Mouse (Mus musculus) heart, embryonic 11.5 days (tissue): ENCODE data around the gene Ndufb10. TPM values are rescaled to one million over a fixed set of nuclear protein-coding genes. Genes with fewer than 3 reads are reported as not detected.

Experiments
- ATAC-seq: fragments of 200-750 bp; cut with Nextera tagmentation; replicated peaks from 2 replicates; pipeline ENCODE4 v1.8.0; 2017; ENCODE audit warnings: moderate library complexity; ENCODE audit not compliant: insufficient number of reproducible peaks, low FRiP score, low TSS enrichment
- H3K27ac ChIP-seq: fragments of 300-500 bp; sonication (generic); 2 replicates; pipeline ENCODE4 v1.5.1; 2014; ENCODE audit warnings: mild to moderate bottlenecking, low read depth, low read length
- H3K27me3 ChIP-seq: fragments of 300-500 bp; sonication (generic); 2 replicates; pipeline ENCODE4 v1.6.1; 2014; ENCODE audit warnings: mild to moderate bottlenecking, low read length, mixed read lengths; ENCODE audit not compliant: control insufficient read depth, insufficient read depth
- H3K36me3 ChIP-seq: fragments of 300-500 bp; sonication (generic); 2 replicates; pipeline ENCODE4 v1.6.1; 2014; ENCODE audit warnings: mild to moderate bottlenecking, low read length, moderate library complexity, mixed read lengths; ENCODE audit not compliant: control insufficient read depth, insufficient read depth
- H3K4me1 ChIP-seq: fragments of 300-500 bp; sonication (generic); 2 replicates; pipeline ENCODE4 v1.6.1; 2014; ENCODE audit warnings: low read length; ENCODE audit not compliant: control insufficient read depth, insufficient read depth
- H3K4me2 ChIP-seq: fragments of 300-500 bp; sonication (generic); 2 replicates; pipeline ENCODE4 v1.6.1; 2014; ENCODE audit warnings: mild to moderate bottlenecking, moderate library complexity
- H3K4me3 ChIP-seq: fragments of 300-500 bp; sonication (generic); 2 replicates; pipeline ENCODE4 v1.5.1; 2014; ENCODE audit warnings: low read depth, low read length
- H3K9ac ChIP-seq: fragments of 300-500 bp; sonication (generic); 2 replicates; pipeline ENCODE4 v1.6.1; 2014; ENCODE audit warnings: mild to moderate bottlenecking, low read depth, low read length, moderate library complexity
- H3K9me3 ChIP-seq: fragments of 300-500 bp; sonication (generic); replicated peaks from 2 replicates; pipeline ENCODE4 v1.6.1; 2016; ENCODE audit warnings: low read length; ENCODE audit not compliant: control insufficient read depth
- WGBS: fragments of 180-500 bp; shearing (Covaris S2); extraction: QIAGEN DNeasy Blood & Tissue Kit; methylation state at CpG from one replicate; pipeline ENCODE4 v1.1.7; 2014; ENCODE audit not compliant: insufficient replicate concordance; 5-methylcytosine and 5-hydroxymethylcytosine counted together
- polyA plus RNA-seq: library from polyadenylated mRNA; unstranded; fragments of >200 nt; fragmentation: Nextera tagmentation; extraction: Ambion mirVana; gene quantifications from 2 replicates; pipeline ENCODE4 v1.2.1, GENCODE M21; 2014

Gene Ndufb10
- 373 and 401 TPM in 2 replicates for polyA plus RNA-seq

DNA sequence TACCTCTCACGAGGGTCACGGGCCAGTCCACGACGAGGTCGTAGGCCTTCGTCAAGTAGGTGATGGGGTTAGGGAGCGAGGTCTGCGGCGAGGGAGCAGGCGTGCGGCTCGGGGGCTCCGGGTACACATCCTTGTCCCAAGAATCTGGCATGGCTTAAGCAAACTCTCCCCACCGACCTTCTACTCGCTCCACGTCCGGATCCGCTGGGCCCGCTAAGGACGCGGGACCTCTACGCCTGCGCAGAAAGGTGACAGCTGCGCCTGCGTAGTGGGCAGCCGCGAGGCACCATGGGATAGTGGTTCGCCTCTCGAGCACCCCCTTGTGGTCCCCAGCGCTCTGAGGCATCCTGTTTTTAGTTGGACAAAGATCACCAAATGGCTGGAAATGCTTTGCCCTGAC, at the start of gene Ndufb10:
TSS of gene Ndufb10 (minus strand) at position 295 of the 400 bp plus-strand sequence.
- peaks cover 3% of the 10 kb centered on the region; the same call in 1 of the 2 replicates for H3K27me3 ChIP-seq

DNA sequence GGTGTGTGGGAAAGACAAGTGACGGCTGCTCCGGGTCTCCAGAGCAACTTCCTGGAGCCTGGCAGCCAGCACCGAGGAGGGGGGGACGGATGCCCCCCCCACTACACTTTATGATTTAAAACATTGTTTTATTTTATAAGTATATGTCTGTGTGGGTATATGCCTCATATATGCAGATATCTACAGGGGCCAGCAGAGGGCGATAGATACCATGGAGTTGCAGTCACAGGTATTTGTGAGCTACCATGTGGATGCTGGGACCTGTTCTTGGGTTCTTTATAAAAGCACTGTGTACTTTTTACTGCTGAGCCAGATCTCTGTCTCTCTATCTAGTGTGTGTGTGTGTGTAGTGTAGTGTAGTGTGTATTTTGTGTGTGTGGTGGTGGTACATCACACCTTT, 49.0 kb upstream of the Ndufb10 start:
- Histone ChIP-seq H3K9me3 (no peaks in the 10 kb centered on the region), H3K27ac (no peak overlapping the region), H3K4me2 (no peak overlapping the region), H3K4me1 (no peaks in the 10 kb centered on the region), H3K27me3 (0 out of 2 replicates have a peak, but pooled peaks cover 3% of the 10 kb centered on the region), H3K9ac (no peak overlapping the region), H3K36me3 (no peaks in the 10 kb centered on the region), H3K4me3 (no peak overlapping the region)
- ATAC-seq = no peak
- 72% methylated on average over 5 of the region's 5 CpGs for WGBS

More for the DNA sequence above, at the start of gene Ndufb10:
- H3K9me3 ChIP-seq = no peaks in the 10 kb centered on the region
- H3K9ac ChIP-seq = peak within 1 kb of the TSS; percentile 95
- H3K4me2 ChIP-seq = peak within 1 kb of the TSS; percentile 88
- peak; percentile 60 for ATAC-seq
- under 1% methylated on average over 30 of the region's 30 CpGs for WGBS
- H3K4me3 ChIP-seq = peak within 1 kb of the TSS; percentile 91
- peak within 1 kb of the TSS; percentile 85 for H3K27ac ChIP-seq
- H3K4me1 ChIP-seq = peaks cover 23% of the 10 kb centered on the region
- H3K36me3 ChIP-seq = peaks cover 12% of the 10 kb centered on the region

DNA sequence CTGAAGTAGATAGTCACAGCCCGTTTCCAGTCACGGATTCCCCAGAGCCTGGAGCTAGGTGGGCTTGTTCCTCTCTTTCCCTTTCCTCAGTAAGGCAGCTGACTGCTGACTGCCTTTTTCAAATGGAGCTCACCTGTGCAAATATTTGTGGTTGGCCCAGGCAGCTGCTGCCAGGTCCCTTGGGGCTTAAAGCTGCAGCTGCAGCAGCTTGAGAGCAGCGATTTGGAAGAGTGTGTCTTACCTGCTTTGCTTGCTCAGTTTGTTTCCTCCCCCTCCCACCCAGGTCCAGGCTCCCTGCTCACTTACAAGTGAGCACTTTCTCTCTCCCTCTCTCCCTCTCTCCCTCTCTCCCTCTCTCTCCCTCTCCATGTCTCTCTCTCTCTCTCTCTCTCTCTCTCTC, 44.9 kb upstream of the Ndufb10 start:
- H3K9ac ChIP-seq = no peak overlapping the region
- WGBS = 37% methylated on average over 3 of the region's 3 CpGs
- no peak overlapping the region for H3K4me3 ChIP-seq
- H3K27me3 ChIP-seq = 0 out of 2 replicates have a peak, but pooled peaks cover 7% of the 10 kb centered on the region
- H3K36me3 ChIP-seq = no peaks in the 10 kb centered on the region
- ATAC-seq = no peak
- H3K4me1 ChIP-seq = peaks cover 11% of the 10 kb centered on the region
- H3K27ac ChIP-seq = no peak overlapping the region
- H3K9me3 ChIP-seq = no peaks in the 10 kb centered on the region
- H3K4me2 ChIP-seq = no peak overlapping the region

DNA sequence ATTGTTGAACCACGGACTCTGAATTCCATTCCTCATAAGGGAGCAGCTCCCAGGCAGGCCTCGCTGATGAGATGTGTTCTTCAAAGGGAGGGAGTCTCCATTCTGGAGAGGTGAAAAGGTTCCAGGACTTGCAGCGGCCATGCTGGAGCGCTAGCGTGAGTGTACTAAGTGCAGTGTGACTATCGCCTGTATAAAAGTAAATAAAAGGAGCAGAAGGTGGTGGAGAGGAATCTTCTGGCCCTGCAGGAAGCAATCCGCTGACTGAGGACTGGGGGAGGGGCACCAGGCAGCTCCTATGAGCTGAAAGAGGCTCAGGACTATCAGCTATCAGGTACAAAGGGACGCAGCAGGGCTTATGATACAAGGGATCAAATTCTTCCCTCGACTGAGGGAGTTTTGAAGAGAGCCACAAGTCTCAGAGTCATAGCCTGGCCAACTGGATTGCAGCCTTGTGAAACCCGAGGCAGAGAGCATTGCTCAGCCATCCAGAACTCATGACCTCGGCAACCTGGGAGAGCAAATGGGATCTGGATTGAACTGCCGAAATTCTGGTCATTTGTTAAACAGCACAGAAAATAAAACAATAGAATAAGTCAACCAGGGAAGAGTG, 42.1 kb upstream of the Ndufb10 start:
- no peak for ATAC-seq
- H3K4me2 ChIP-seq = no peak overlapping the region
- WGBS = 23% methylated on average over 12 of the region's 12 CpGs
- peaks cover 14% of the 10 kb centered on the region for H3K4me1 ChIP-seq
- H3K9ac ChIP-seq = no peak overlapping the region
- 0 out of 2 replicates have a peak, but pooled peaks cover 7% of the 10 kb centered on the region for H3K27me3 ChIP-seq
- no peaks in the 10 kb centered on the region for H3K9me3 ChIP-seq
- no peaks in the 10 kb centered on the region for H3K36me3 ChIP-seq
- no peak overlapping the region for H3K4me3 ChIP-seq
- no peak overlapping the region for H3K27ac ChIP-seq

DNA sequence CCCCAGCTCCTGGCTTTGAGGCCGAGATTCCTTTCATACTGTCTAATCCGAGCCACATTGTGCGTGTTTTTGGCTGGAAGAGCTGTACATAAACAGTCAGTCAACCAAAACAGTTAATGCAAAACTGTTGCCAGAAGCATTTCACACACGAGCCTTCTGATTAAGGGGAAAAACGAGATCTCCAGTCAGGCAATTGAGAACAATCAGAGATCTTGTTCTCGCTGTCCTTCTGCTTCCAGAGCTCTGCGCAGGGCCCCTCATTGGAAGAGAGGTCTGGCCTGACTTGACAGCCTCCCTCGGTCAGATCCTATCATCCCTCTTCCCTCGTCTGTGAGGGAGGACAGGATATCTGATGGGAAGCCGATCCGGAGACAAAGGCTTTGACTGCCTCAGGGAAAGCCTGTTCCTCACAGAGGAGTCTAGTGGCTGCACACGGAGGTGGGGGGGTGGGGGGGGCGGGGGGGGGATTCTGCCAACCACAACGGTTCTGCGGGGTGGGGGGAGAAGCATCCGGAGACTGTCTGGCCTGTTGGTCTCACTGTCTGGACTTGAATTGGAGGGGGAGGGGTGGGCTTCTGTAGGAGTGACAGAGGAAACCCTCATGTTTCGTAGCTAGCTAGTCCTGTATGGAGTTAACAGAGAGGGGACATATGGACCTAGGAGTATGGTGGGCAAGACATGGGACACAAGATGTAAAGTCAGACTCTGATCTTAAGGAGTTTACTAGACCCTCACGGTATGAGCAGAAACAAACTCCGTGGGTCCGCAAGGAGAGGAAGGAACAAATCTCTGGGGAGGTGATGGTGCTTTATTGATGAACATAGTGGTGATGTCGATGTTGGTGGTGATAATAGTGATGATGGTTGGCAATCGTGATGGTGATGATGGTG, 41.0 kb upstream of the Ndufb10 start:
- no peak overlapping the region for H3K4me3 ChIP-seq
- ATAC-seq = no peak
- peaks cover 14% of the 10 kb centered on the region for H3K4me1 ChIP-seq
- no peaks in the 10 kb centered on the region for H3K36me3 ChIP-seq
- H3K9ac ChIP-seq = no peak overlapping the region
- WGBS = 43% methylated on average over 21 of the region's 22 CpGs
- no peaks in the 10 kb centered on the region for H3K9me3 ChIP-seq
- H3K4me2 ChIP-seq = peak overlapping the region; percentile 38
- H3K27ac ChIP-seq = no peak overlapping the region
- H3K27me3 ChIP-seq = 0 out of 2 replicates have a peak, but pooled peaks cover 7% of the 10 kb centered on the region

DNA sequence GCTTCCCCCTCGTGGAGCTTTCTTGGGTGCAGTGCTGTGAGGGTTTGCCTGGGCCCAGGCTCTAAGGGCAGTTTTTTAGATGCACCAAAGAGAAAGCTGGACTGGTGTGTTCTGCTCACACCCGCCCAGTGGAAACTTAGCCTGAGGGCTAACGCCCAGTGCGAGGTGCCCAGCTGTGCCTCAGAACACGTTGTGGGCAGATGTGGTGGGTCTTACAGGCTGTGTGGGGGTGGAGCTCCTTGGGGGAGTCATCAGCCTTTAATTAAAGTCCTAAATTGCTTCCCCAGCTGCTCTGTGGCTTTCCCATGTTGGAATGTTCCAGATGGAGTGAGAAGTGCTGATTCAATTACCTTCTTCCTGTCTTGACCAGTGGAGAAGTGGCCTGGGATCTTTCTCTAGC, 36.8 kb upstream of the Ndufb10 start:
- H3K9me3 ChIP-seq = no peaks in the 10 kb centered on the region
- H3K27me3 ChIP-seq = peaks cover 2% of the 10 kb centered on the region
- no peak overlapping the region for H3K9ac ChIP-seq
- ATAC-seq = no peak
- no peaks in the 10 kb centered on the region for H3K36me3 ChIP-seq
- H3K4me3 ChIP-seq = no peak overlapping the region
- no peak overlapping the region for H3K4me2 ChIP-seq
- no peak overlapping the region for H3K27ac ChIP-seq
- H3K4me1 ChIP-seq = peaks cover 10% of the 10 kb centered on the region
- 68% methylated on average over 5 of the region's 5 CpGs for WGBS

DNA sequence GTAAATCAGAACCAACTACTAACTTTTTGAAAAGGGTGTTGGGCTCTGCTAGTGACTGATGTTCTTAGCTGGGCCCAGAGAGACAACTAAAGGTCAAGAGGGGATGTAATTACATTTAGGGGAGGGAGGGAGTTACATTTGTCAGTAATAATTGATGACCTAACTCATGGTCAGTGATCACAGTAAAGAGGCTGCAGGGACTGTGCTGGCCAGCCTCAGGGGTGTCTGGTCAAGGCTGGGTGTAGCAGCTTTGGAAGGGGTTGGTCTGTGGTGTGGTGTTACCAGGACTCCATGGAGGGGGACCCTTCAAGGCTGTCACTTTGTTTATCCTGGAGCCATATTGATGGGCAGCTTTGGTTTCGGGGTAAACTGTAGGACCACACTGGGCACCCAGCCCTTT, 33.1 kb upstream of the Ndufb10 start:
- ATAC-seq = no peak
- H3K4me3 ChIP-seq = no peak overlapping the region
- WGBS = 73% methylated on average over 1 of the region's 1 CpGs
- no peak overlapping the region for H3K9ac ChIP-seq
- H3K4me2 ChIP-seq = no peak overlapping the region
- no peak overlapping the region for H3K27ac ChIP-seq
- no peaks in the 10 kb centered on the region for H3K36me3 ChIP-seq
- peaks cover 38% of the 10 kb centered on the region for H3K27me3 ChIP-seq
- H3K9me3 ChIP-seq = no peaks in the 10 kb centered on the region
- H3K4me1 ChIP-seq = peaks cover 10% of the 10 kb centered on the region

DNA sequence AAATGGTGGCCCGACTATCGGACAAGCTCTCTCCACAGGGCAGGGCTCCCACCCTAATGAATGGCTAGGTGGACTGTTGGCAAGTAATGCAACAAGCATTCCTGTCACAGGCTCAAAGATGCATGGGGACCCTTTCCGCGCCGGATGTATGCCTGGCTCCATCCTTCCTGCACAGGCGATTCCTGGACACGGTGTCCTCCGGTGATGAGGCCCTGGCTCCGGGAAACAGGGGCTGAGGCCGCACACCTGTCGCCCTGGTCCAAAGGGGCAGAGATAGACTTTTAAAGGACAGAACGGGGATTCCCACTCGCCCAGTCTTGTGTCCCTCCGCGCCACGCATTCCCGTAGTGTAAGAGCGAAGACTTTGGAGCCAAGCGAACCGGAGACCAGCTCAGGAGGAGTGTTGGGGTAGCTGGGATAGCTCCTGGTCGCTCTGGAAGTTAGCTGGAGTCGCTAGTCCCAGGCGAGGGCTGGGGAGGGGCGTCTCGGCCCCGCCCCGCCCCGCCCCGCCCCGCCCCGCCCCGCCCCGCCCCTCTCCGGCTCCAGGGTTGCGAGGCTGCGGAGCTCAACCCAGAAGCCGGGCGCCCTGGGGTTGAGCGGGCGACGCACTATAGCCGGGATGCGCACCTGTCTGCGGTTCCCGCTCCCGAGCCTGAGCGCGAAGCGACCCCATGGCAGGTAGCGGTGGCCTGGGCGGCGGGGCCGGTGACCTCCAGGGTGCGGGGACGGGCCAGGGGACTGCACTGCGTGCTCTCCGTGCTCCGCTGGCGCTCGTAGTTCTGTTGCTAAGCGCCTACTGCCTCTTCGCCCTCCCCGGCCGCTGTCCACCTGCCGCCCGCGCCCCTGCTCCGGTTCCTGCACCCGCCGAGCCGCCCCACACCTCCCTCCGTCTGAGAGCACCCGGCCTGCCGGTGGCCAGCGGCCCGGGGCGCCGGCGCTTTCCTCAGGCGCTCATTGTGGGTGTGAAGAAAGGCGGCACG, 28.4 kb upstream of the Ndufb10 start, which contains the start of gene Hs3st6:
TSS of gene Hs3st6 (plus strand) at position 574 of the 980 bp plus-strand sequence.
- Histone ChIP-seq H3K27me3 (peaks cover 62% of the 10 kb centered on the region), H3K36me3 (no peaks in the 10 kb centered on the region), H3K4me1 (peaks cover 10% of the 10 kb centered on the region; the same call in 1 of the 2 replicates), H3K4me2 (peak within 1 kb of the TSS; percentile 98), H3K9ac (peak within 1 kb of the TSS; percentile 54), H3K9me3 (no peaks in the 10 kb centered on the region), H3K4me3 (peak within 1 kb of the TSS; percentile 57), H3K27ac (no peak within 1 kb of the TSS)
- WGBS = 1% methylated on average over 59 of the region's 82 CpGs
- peak; percentile 75 for ATAC-seq
